Mouse (Mus musculus): ENCODE measurements around the gene Gm11487.
"Not testable (repeated sequence)": the region's sequence is repeated elsewhere in the genome, so short reads cannot be mapped to it uniquely, and the experiment has no call there.

Gene Gm11487

DNA sequence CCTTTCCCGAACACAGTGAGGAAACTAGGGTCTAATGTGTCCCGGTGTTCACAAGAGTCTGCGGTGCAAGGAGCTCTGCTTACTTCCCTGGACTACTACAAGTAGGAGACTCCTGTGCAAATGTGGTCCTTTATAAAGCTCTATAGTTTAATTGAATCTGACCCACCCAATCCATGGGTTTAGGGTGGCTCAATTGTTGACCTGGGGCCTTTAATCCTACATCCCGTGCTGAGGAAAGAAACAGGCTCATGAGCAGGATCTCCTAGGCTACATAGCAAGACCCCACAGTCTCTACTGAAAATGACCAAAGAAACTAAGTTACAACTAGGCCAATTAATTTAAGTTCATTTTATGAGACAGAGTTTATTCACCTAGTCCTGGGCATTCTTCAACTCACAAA lies at the start of gene Gm11487:
TSS of gene Gm11487 (minus strand) at position 101 of the 400 bp plus-strand sequence.
- not testable (repeated sequence) for DNase-seq (ENCODE audit: low read depth)

DNA sequence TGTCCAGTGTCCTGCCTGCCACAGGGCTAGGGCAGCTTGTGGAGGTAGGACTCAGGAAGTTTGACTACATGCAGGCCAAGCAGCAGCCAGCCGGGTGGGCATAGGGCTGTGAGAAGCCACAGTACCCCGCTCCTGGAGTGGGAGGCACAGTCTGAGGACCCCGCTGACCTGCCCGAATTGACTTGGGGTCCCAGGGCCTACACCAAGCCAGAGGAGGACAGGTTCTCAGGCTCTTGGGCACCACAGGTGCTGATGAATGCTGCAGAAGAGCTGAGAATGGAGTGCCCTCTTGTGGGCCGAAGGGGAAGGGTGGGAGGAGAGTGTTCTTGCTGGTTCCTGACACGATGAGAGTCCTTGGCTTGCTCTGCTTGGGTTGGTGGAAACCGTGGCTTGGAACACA lies 39.8 kb upstream of the Gm11487 start:
- peak; percentile 14 for DNase-seq (ENCODE audit: low read depth)

DNA sequence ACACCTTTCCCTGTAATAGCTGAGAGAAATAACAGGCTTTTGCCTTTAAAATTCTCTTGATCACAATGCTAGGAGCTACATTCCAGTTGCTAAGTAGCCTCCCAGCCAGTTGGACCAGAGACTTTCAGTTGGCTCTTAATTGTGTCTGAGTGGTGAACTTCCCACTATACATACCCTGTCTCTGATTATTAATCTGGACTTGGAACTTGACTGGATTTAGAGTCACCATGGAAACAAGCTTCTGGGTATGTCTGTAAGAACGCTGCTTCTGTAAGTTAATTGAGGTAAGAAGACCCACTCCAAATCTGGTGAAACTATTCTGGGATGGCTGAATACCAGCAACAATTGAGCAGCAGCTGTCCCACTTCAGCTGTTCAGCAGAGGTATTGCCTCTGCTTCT lies 37.7 kb upstream of the Gm11487 start:
- no peak for DNase-seq (ENCODE audit: low read depth)

DNA sequence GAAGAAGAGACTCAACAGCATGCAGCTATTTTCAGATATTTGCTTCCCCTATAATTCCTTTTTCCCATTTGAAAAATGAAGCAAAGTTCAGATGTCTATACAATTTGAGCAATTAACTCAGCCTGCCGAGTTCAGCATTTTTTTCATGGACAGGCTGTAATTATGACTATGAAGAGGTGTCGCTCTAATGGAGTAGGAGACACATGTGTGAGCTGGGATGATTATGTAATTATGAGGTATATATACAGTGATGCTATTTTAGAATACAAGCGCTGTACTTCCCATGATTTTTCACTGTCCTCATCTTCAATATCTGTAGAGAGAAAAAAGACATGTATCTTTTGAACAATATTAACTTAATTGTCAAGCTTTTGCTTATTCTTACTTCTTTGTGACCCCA lies 21.0 kb upstream of the Gm11487 start:
- no peak for DNase-seq (ENCODE audit: low read depth)

DNA sequence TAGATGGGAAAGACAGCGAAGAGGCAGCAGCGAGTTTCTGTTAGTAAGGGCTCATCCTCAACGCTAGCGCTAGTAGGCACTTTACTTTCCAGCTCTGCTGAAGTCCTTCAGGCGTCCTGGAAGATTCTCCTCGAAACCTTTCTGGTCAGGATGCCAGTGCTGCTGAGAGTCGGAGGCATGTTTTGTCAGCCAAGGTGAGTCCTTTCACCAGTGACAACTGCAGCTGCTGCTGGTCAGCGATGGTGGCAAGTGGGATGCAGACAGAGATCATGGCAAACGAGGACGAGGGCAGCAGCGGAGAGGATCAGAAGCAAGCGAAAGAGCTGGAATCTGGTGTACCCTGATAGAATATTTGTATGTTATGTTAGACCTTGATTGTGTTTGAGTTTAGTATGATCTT lies 18.2 kb upstream of the Gm11487 start:
- no peak for DNase-seq (ENCODE audit: low read depth)

DNA sequence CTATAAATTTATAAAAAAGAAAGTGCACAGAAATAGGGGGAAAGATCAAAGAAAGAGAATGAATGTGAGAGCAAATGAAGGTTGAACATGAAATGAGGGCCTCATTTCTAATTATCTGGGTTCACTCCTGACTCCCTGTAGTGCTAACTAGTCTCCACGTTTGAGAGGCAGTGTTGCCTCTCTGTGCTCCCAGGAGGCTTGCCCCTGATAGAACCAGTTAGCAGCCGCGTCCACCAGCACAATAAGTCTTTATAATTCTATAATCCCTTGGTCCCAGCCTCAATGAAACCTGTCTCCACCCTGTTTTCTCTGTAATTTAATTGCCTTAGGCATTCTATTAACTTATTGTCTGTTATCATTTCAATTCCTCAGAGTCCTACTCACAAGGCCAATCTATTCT lies 38.3 kb downstream of the Gm11487 start:
- no peak for DNase-seq (ENCODE audit: low read depth)

Data from 416B (cell line).